Mouse (Mus musculus) erythroid progenitor cell, adult 5-6 weeks (primary cell): ENCODE measurements at regions not wholly inside any gene's neighbourhood (a gene's known extent, or its start where the extent isn't known, plus 50 kb on each side); places are given as distances from the start of the nearest gene placed in this dataset.
"Not testable (repeated sequence)": the region's sequence is repeated elsewhere in the genome, so short reads cannot be mapped to it uniquely, and the experiment has no call there.

ENCODE experiments used
- ATAC-seq: replicated peaks from 2 replicates; pipeline ENCODE4 v1.8.0; 2016; ENCODE audit warnings: moderate number of reproducible peaks, mild to moderate bottlenecking, moderate TSS enrichment, inconsistent platforms; ENCODE audit not compliant: poor library complexity, low FRiP score, severe bottlenecking

- ATAC-seq = no peak
Observed at GRCm38 (mm10) chr12:54520406-54520805, 136.0 kb downstream of the Sptssa start.

GRCm38 (mm10) chr12:54519370-54519769 is 137.0 kb downstream of the Sptssa start:
- ATAC-seq = no peak

GRCm38 (mm10) chr12:54517265-54517664 is 139.1 kb downstream of the Sptssa start:
- ATAC-seq = no peak

- ATAC-seq = no peak
Observed at GRCm38 (mm10) chr12:54516463-54516862, 139.9 kb downstream of the Sptssa start.

GRCm38 (mm10) chr12:54516039-54516438 is 140.3 kb downstream of the Sptssa start:
- ATAC-seq = not testable (repeated sequence)

- ATAC-seq = no peak
Observed at GRCm38 (mm10) chr12:54509903-54510302, 146.5 kb downstream of the Sptssa start.

GRCm38 (mm10) chr12:54502775-54503174 is 153.6 kb downstream of the Sptssa start:
- ATAC-seq = no peak

- no peak for ATAC-seq
Observed at GRCm38 (mm10) chr12:54499963-54500362, 156.4 kb downstream of the Sptssa start.

GRCm38 (mm10) chr12:54495701-54496374 is 160.5 kb downstream of the Sptssa start:
- no peak for ATAC-seq

- no peak for ATAC-seq
Observed at GRCm38 (mm10) chr12:54494756-54495375, 161.5 kb downstream of the Sptssa start.

GRCm38 (mm10) chr12:54492737-54493136 is 163.6 kb downstream of the Sptssa start:
- no peak for ATAC-seq

- no peak for ATAC-seq
Observed at GRCm38 (mm10) chr12:54490460-54490859, 165.9 kb downstream of the Sptssa start.

GRCm38 (mm10) chr12:54489675-54490074 is 166.7 kb downstream of the Sptssa start:
- no peak for ATAC-seq

- no peak for ATAC-seq
Observed at GRCm38 (mm10) chr12:54487689-54488088, 168.7 kb downstream of the Sptssa start.

GRCm38 (mm10) chr12:54482020-54482419 is 174.4 kb downstream of the Sptssa start:
- no peak for ATAC-seq

GRCm38 (mm10) chr12:54479841-54480240 is 176.5 kb downstream of the Sptssa start:
- no peak for ATAC-seq

- no peak for ATAC-seq
Observed at GRCm38 (mm10) chr12:54472881-54473280, 183.5 kb downstream of the Sptssa start.

- no peak for ATAC-seq
Observed at GRCm38 (mm10) chr12:54472407-54472806, 184.0 kb downstream of the Sptssa start.

GRCm38 (mm10) chr12:54467635-54468034 is 188.7 kb downstream of the Sptssa start:
- ATAC-seq = no peak

- ATAC-seq = no peak
Observed at GRCm38 (mm10) chr12:54463806-54464205, 192.6 kb downstream of the Sptssa start.

GRCm38 (mm10) chr12:54461411-54461810 is 195.0 kb downstream of the Sptssa start:
- ATAC-seq = no peak

- ATAC-seq = no peak
Observed at GRCm38 (mm10) chr12:54460135-54460523, 196.2 kb downstream of the Sptssa start.
